Mouse (Mus musculus) retina, postnatal 1 day (tissue): ENCODE measurements around the gene Tnr.
"Not testable (repeated sequence)": the region's sequence is repeated elsewhere in the genome, so short reads cannot be mapped to it uniquely, and the experiment has no call there.

Experiments
- DNase-seq: peaks from one replicate; pipeline ENCODE4 v3.0.0-alpha.2; 2012

Gene Tnr

GRCm38 (mm10) chr1:159888611-159889010 is 365.0 kb downstream of the Tnr start:
- no peak for DNase-seq

GRCm38 (mm10) chr1:159889012-159889765 is 365.6 kb downstream of the Tnr start:
- no peak for DNase-seq

- DNase-seq: no peak
Observed at GRCm38 (mm10) chr1:159890524-159890923, 367.0 kb downstream of the Tnr start.

GRCm38 (mm10) chr1:159895094-159895493 is 371.5 kb downstream of the Tnr start:
- DNase-seq: no peak

- no peak for DNase-seq
Observed at GRCm38 (mm10) chr1:159899991-159900390, 376.4 kb downstream of the Tnr start.

- DNase-seq: no peak
Observed at GRCm38 (mm10) chr1:159900639-159901038, 377.1 kb downstream of the Tnr start.

- peak; percentile 36 for DNase-seq
Observed at GRCm38 (mm10) chr1:159901366-159902119, 378.0 kb downstream of the Tnr start.

- DNase-seq: no peak
Observed at GRCm38 (mm10) chr1:159902120-159902497, 378.5 kb downstream of the Tnr start.

GRCm38 (mm10) chr1:159911006-159911405 is 387.4 kb downstream of the Tnr start:
- DNase-seq: peak; percentile 30

- peak; percentile 32 for DNase-seq
Observed at GRCm38 (mm10) chr1:159914726-159915125, 391.2 kb downstream of the Tnr start.

GRCm38 (mm10) chr1:159920571-159920970 is 397.0 kb downstream of the Tnr start:
- DNase-seq: no peak

- DNase-seq: no peak
Observed at GRCm38 (mm10) chr1:159923010-159923409, 399.4 kb downstream of the Tnr start.

- no peak for DNase-seq
Observed at GRCm38 (mm10) chr1:159924105-159924504, 400.5 kb downstream of the Tnr start.

GRCm38 (mm10) chr1:159924684-159925083 is 401.1 kb downstream of the Tnr start:
- DNase-seq: no peak

- DNase-seq: no peak
Observed at GRCm38 (mm10) chr1:159928681-159929335, 405.2 kb downstream of the Tnr start.

GRCm38 (mm10) chr1:159932092-159932491 is 408.5 kb downstream of the Tnr start:
- peak; percentile 14 for DNase-seq

GRCm38 (mm10) chr1:159932598-159932997 is 409.0 kb downstream of the Tnr start:
- no peak for DNase-seq

GRCm38 (mm10) chr1:159938449-159938848 is 414.9 kb downstream of the Tnr start:
- DNase-seq: no peak

GRCm38 (mm10) chr1:159939335-159939734 is 415.8 kb downstream of the Tnr start:
- DNase-seq: no peak

GRCm38 (mm10) chr1:159953526-159953925 is 430.0 kb downstream of the Tnr start:
- no peak for DNase-seq

GRCm38 (mm10) chr1:159963351-159963750 is 439.8 kb downstream of the Tnr start:
- no peak for DNase-seq

GRCm38 (mm10) chr1:159966286-159966685 is 442.7 kb downstream of the Tnr start:
- not testable (repeated sequence) for DNase-seq

GRCm38 (mm10) chr1:159968395-159968794 is 444.8 kb downstream of the Tnr start:
- DNase-seq: no peak

- no peak for DNase-seq
Observed at GRCm38 (mm10) chr1:159977786-159978185, 454.2 kb downstream of the Tnr start.
